Comparison of ENCODE assay signal across 17 mouse cellular contexts in genomic region chr2:78580013-78580412, GRCm38 (mm10).
A peak's percentile ranks its signal among the peaks of the same experiment; 100 is the strongest.
DNase-seq lines count a peak whose midpoint lies in the region; ATAC-seq and TF ChIP-seq lines count a peak whose summit lies in the region.
"Had no signal": no experiment of that assay in that cellular context is flagged by ENCODE, and none has a peak within 500 bp of the region (broad histone marks: within the 10 kb centered on the region; RNA-seq: fewer than 3 reads in every experiment).

No protein-coding gene starts in this region.

- no peak overlapping the region for H3K4me3 ChIP-seq in heart, embryonic 12.5 days
- no peak overlapping the region for H3K4me3 ChIP-seq in G1E (ENCODE audit: low read depth, low read length)
- H3K4me3 ChIP-seq in liver, postnatal 0 days (ENCODE audit: low read depth, low read length): no peak overlapping the region
- H3K4me3 ChIP-seq: heart, adult 2 months; limb, embryonic 15.5 days; midbrain, embryonic 10.5 days; neural tube, embryonic 13.5 days had no signal

- peak overlapping the region; percentile 21 for H3K4me2 ChIP-seq in heart, embryonic 12.5 days
- no peak overlapping the region for H3K4me2 ChIP-seq in liver, postnatal 0 days (ENCODE audit: low read depth, low read length)
- H3K4me2 ChIP-seq: hindbrain, embryonic 14.5 days; limb, embryonic 15.5 days; neural tube, embryonic 13.5 days had no signal

- peak; percentile 48; the same call in 1 of the 2 replicates for ATAC-seq in heart, embryonic 12.5 days (ENCODE audit: insufficient number of reproducible peaks, low FRiP score)
- ATAC-seq in G1E (ENCODE audit: extremely low read depth, insufficient number of reproducible peaks, low FRiP score, poor library complexity, severe bottlenecking): peak; percentile 91
- peak; percentile 100 for ATAC-seq in common myeloid progenitor, adult 5-6 weeks (replicated peaks; ENCODE audit: low read depth, poor library complexity, severe bottlenecking)
- 0 out of 2 replicates have a peak, but pooled peaks have one; percentile 36 for ATAC-seq in liver, postnatal 0 days

- DNase-seq in heart, postnatal 36 days: no peak
- DNase-seq in G1E (ENCODE audit: low spot score): no peak
- DNase-seq in liver, postnatal 0 days: no peak
- DNase-seq in ovary, adult 18-20 months (ENCODE audit: low spot score): no peak
- no peak for DNase-seq in kidney, postnatal 25 days
- DNase-seq in ovary, postnatal 36 days (ENCODE audit: low spot score): no peak
- DNase-seq: adrenal gland, postnatal 36 days; cerebellum, postnatal 14 days; heart, adult 2 months; kidney, postnatal 10 days; thymus, postnatal 36 days had no signal

- TF ChIP-seq EP300 in liver, postnatal 0 days (IDR thresholded peaks at IDR 0.05; ENCODE audit: low read depth): no peak

- H3K9me3 ChIP-seq in heart, embryonic 12.5 days (replicated peaks): no peaks in the 10 kb centered on the region
- H3K9me3 ChIP-seq in G1E (replicated peaks): no peaks in the 10 kb centered on the region
- no peaks in the 10 kb centered on the region for H3K9me3 ChIP-seq in liver, postnatal 0 days (ENCODE audit: low read length)
- H3K9me3 ChIP-seq: limb, embryonic 15.5 days; midbrain, embryonic 10.5 days; neural tube, embryonic 13.5 days had no signal

- 19% methylated on average over 6 of the region's 6 CpGs for WGBS in heart, embryonic 12.5 days
- 14% methylated on average over 6 of the region's 6 CpGs for WGBS in liver, postnatal 0 days (ENCODE audit: insufficient replicate concordance)

- TF ChIP-seq CTCF in G1E (IDR thresholded peaks at IDR 0.05; ENCODE audit: low read depth, low read length): no peak
- no peak for TF ChIP-seq CTCF in liver, postnatal 0 days (IDR thresholded peaks at IDR 0.05; ENCODE audit: low read depth)

- H3K9ac ChIP-seq in heart, embryonic 12.5 days: no peak overlapping the region
- H3K9ac ChIP-seq in liver, postnatal 0 days (replicated peaks): no peak overlapping the region
- H3K9ac ChIP-seq: hindbrain, embryonic 14.5 days; limb, embryonic 15.5 days; neural tube, embryonic 13.5 days had no signal

- H3K36me3 ChIP-seq in heart, embryonic 12.5 days: no peaks in the 10 kb centered on the region
- H3K36me3 ChIP-seq in G1E (replicated peaks): no peaks in the 10 kb centered on the region
- H3K36me3 ChIP-seq in liver, postnatal 0 days (replicated peaks; ENCODE audit: insufficient read depth, low read length): no peaks in the 10 kb centered on the region
- H3K36me3 ChIP-seq: limb, embryonic 15.5 days; midbrain, embryonic 10.5 days; neural tube, embryonic 13.5 days had no signal

- intact Hi-C loops in heart, postnatal 36 days (cut with DNase I): no loop called here

- no peak overlapping the region for H3K27ac ChIP-seq in heart, embryonic 12.5 days (ENCODE audit: poor library complexity, severe bottlenecking)
- H3K27ac ChIP-seq in liver, postnatal 0 days (ENCODE audit: low read depth): no peak overlapping the region
- H3K27ac ChIP-seq: heart, adult 2 months; hindbrain, embryonic 14.5 days; limb, embryonic 15.5 days; midbrain, embryonic 10.5 days; neural tube, embryonic 13.5 days had no signal

- no peaks in the 10 kb centered on the region for H3K27me3 ChIP-seq in heart, embryonic 12.5 days (replicated peaks)
- no peaks in the 10 kb centered on the region for H3K27me3 ChIP-seq in G1E (ENCODE audit: insufficient read depth, low read length)
- no peaks in the 10 kb centered on the region for H3K27me3 ChIP-seq in liver, postnatal 0 days (ENCODE audit: insufficient read depth, low read length)
- H3K27me3 ChIP-seq: limb, embryonic 15.5 days; neural tube, embryonic 13.5 days had no signal

- H3K4me1 ChIP-seq in heart, embryonic 12.5 days (replicated peaks): peaks cover 7% of the 10 kb centered on the region; the same call in 1 of the 2 replicates
- peaks cover 4% of the 10 kb centered on the region; the same call in 1 of the 2 replicates for H3K4me1 ChIP-seq in G1E (ENCODE audit: insufficient read depth, low read depth, low read length)
- H3K4me1 ChIP-seq in liver, postnatal 0 days (ENCODE audit: insufficient read depth): no peaks in the 10 kb centered on the region
- H3K4me1 ChIP-seq: limb, embryonic 15.5 days; neural tube, embryonic 13.5 days had no signal

Comparison
In these comparisons a context has a peak if more than half of its experiments do, and no peak if none do; other contexts are left out.
1. ATAC-seq: peak in every context shown above with its lines; median percentile 100 in common myeloid progenitor, adult 5-6 weeks; 91 in G1E; 48 in heart, embryonic 12.5 days; 36 in liver, postnatal 0 days.